Mouse (Mus musculus): ENCODE measurements around the gene Catsperg1. TPM values are rescaled to one million over a fixed set of nuclear protein-coding genes. Genes with fewer than 3 reads are reported as not detected.
"Not testable (repeated sequence)": the region's sequence is repeated elsewhere in the genome, so short reads cannot be mapped to it uniquely, and the experiment has no call there.

Gene Catsperg1
- polyA plus RNA-seq, 1 experiment from 2014 or later, result 0.09 TPM

- H3K4me3 ChIP-seq (replicated peaks), result no peak overlapping the region
- H3K9me3 ChIP-seq (replicated peaks), result no peaks in the 10 kb centered on the region
- DNase-seq (no peak), ATAC-seq (ENCODE audit: low read depth) (no peak)
- WGBS (ENCODE audit: insufficient replicate concordance), result 77% methylated on average over 21 of the region's 21 CpGs
- H3K27ac ChIP-seq, result no peak overlapping the region
- peaks cover 10% of the 10 kb centered on the region for H3K36me3 ChIP-seq
- H3K27me3 ChIP-seq, result no peaks in the 10 kb centered on the region
- H3K4me1 ChIP-seq (replicated peaks), result peaks cover 33% of the 10 kb centered on the region
- H3K9ac ChIP-seq, result no peak overlapping the region
- peak overlapping the region; percentile 65; the same call in 1 of the 2 replicates for H3K4me2 ChIP-seq
Observed at GRCm38 (mm10) chr7:29246619-29247313, 32.9 kb upstream of the Catsperg1 start.

- no peak overlapping the region for H3K4me2 ChIP-seq
- no peak overlapping the region for H3K4me3 ChIP-seq (replicated peaks)
- peaks cover 10% of the 10 kb centered on the region for H3K36me3 ChIP-seq
- ATAC-seq (ENCODE audit: low read depth) (no peak), DNase-seq (no peak)
- no peak overlapping the region for H3K27ac ChIP-seq
- H3K4me1 ChIP-seq (replicated peaks), result peaks cover 27% of the 10 kb centered on the region
- H3K9me3 ChIP-seq (replicated peaks), result no peaks in the 10 kb centered on the region
- no peaks in the 10 kb centered on the region for H3K27me3 ChIP-seq
- no peak overlapping the region for H3K9ac ChIP-seq
- WGBS (ENCODE audit: insufficient replicate concordance), result 82% methylated on average over 5 of the region's 5 CpGs
Observed at GRCm38 (mm10) chr7:29246015-29246414, 32.2 kb upstream of the Catsperg1 start.

- Histone ChIP-seq H3K36me3 (peaks cover 10% of the 10 kb centered on the region), H3K9me3 (replicated peaks) (no peaks in the 10 kb centered on the region), H3K4me1 (replicated peaks) (peaks cover 32% of the 10 kb centered on the region), H3K27me3 (no peaks in the 10 kb centered on the region), H3K27ac (no peak overlapping the region), H3K4me2 (no peak overlapping the region), H3K9ac (no peak overlapping the region), H3K4me3 (replicated peaks) (no peak overlapping the region)
- 63% methylated on average over 7 of the region's 7 CpGs for WGBS (ENCODE audit: insufficient replicate concordance)
- DNase-seq (no peak), ATAC-seq (ENCODE audit: low read depth) (no peak)
Observed at GRCm38 (mm10) chr7:29244732-29245416, 31.0 kb upstream of the Catsperg1 start.

- peak within 1 kb of the TSS; percentile 93 for H3K4me2 ChIP-seq
- H3K27me3 ChIP-seq, result no peaks in the 10 kb centered on the region; the same call in 1 of the 2 replicates
- H3K36me3 ChIP-seq, result no peaks in the 10 kb centered on the region
- peak within 1 kb of the TSS; percentile 77 for H3K9ac ChIP-seq
- H3K4me1 ChIP-seq (replicated peaks), result peaks cover 30% of the 10 kb centered on the region
- ATAC-seq (ENCODE audit: low read depth) (peak; percentile 95), DNase-seq (peak; percentile 99)
- peak within 1 kb of the TSS; percentile 68 for H3K4me3 ChIP-seq (replicated peaks)
- H3K9me3 ChIP-seq (replicated peaks), result no peaks in the 10 kb centered on the region
- under 1% methylated on average over 60 of the region's 60 CpGs for WGBS (ENCODE audit: insufficient replicate concordance)
- peak within 1 kb of the TSS; percentile 85 for H3K27ac ChIP-seq
Observed at GRCm38 (mm10) chr7:29238019-29238967, 24.5 kb upstream of the Catsperg1 start, which contains the start of gene Yif1b. Gene Yif1b (plus strand): TSS chr7:29238329.

- Histone ChIP-seq H3K4me3 (replicated peaks) (peak overlapping the region; percentile 50), H3K9ac (peak overlapping the region; percentile 65), H3K4me1 (replicated peaks) (peaks cover 27% of the 10 kb centered on the region), H3K27ac (peak overlapping the region; percentile 85), H3K4me2 (peak overlapping the region; percentile 93)
- not testable (repeated sequence) for H3K9me3 ChIP-seq (replicated peaks); ATAC-seq (ENCODE audit: low read depth); DNase-seq; H3K27me3 ChIP-seq; H3K36me3 ChIP-seq
- 28% methylated on average over 6 of the region's 6 CpGs for WGBS (ENCODE audit: insufficient replicate concordance)
Observed at GRCm38 (mm10) chr7:29237596-29237995, 23.8 kb upstream of the Catsperg1 start.

GRCm38 (mm10) chr7:29236593-29236992 is 22.8 kb upstream of the Catsperg1 start:
- Histone ChIP-seq H3K4me3 (replicated peaks) (no peak overlapping the region), H3K9ac (no peak overlapping the region), H3K27me3 (peaks cover 16% of the 10 kb centered on the region), H3K36me3 (no peaks in the 10 kb centered on the region), H3K4me2 (no peak overlapping the region), H3K9me3 (replicated peaks) (no peaks in the 10 kb centered on the region), H3K4me1 (replicated peaks) (peaks cover 32% of the 10 kb centered on the region), H3K27ac (no peak overlapping the region)
- 55% methylated on average over 4 of the region's 4 CpGs for WGBS (ENCODE audit: insufficient replicate concordance)
- ATAC-seq (ENCODE audit: low read depth) (no peak), DNase-seq (no peak)

GRCm38 (mm10) chr7:29234661-29235060 is 20.8 kb upstream of the Catsperg1 start:
- no peak overlapping the region for H3K9ac ChIP-seq
- DNase-seq (no peak), ATAC-seq (ENCODE audit: low read depth) (no peak)
- WGBS (ENCODE audit: insufficient replicate concordance), result 70% methylated on average over 5 of the region's 5 CpGs
- no peaks in the 10 kb centered on the region for H3K36me3 ChIP-seq
- H3K4me1 ChIP-seq (replicated peaks), result peaks cover 25% of the 10 kb centered on the region
- no peak overlapping the region for H3K4me2 ChIP-seq
- H3K4me3 ChIP-seq (replicated peaks), result no peak overlapping the region
- H3K27ac ChIP-seq, result no peak overlapping the region
- peaks cover 33% of the 10 kb centered on the region for H3K27me3 ChIP-seq
- H3K9me3 ChIP-seq (replicated peaks), result no peaks in the 10 kb centered on the region

GRCm38 (mm10) chr7:29233745-29234144 is 19.9 kb upstream of the Catsperg1 start:
- Histone ChIP-seq H3K36me3 (no peaks in the 10 kb centered on the region), H3K4me3 (replicated peaks) (no peak overlapping the region), H3K9me3 (replicated peaks) (no peaks in the 10 kb centered on the region), H3K27me3 (peaks cover 41% of the 10 kb centered on the region), H3K27ac (0 out of 2 replicates have a peak overlapping the region, but pooled peaks have one; percentile 2), H3K4me1 (replicated peaks) (peaks cover 19% of the 10 kb centered on the region), H3K4me2 (no peak overlapping the region), H3K9ac (no peak overlapping the region)
- 29% methylated on average over 6 of the region's 6 CpGs for WGBS (ENCODE audit: insufficient replicate concordance)
- ATAC-seq (ENCODE audit: low read depth) (no peak), DNase-seq (no peak)

- Histone ChIP-seq H3K9ac (peak within 1 kb of the TSS; percentile 68), H3K27ac (peak within 1 kb of the TSS; percentile 54), H3K4me1 (replicated peaks) (peaks cover 14% of the 10 kb centered on the region), H3K36me3 (no peaks in the 10 kb centered on the region), H3K9me3 (replicated peaks) (no peaks in the 10 kb centered on the region), H3K4me2 (peak within 1 kb of the TSS; percentile 71), H3K4me3 (replicated peaks) (peak within 1 kb of the TSS; percentile 60), H3K27me3 (peaks cover 41% of the 10 kb centered on the region)
- no peak for ATAC-seq (ENCODE audit: low read depth)
- no peak for DNase-seq
- under 1% methylated on average over 62 of the region's 62 CpGs for WGBS (ENCODE audit: insufficient replicate concordance)
Observed at GRCm38 (mm10) chr7:29232247-29233013, 18.6 kb upstream of the Catsperg1 start, which contains the start of gene Kcnk6. Gene Kcnk6 (minus strand): TSS chr7:29232515.

GRCm38 (mm10) chr7:29231517-29231916 is 17.7 kb upstream of the Catsperg1 start:
- Histone ChIP-seq H3K4me2 (peak overlapping the region; percentile 71), H3K9me3 (replicated peaks) (no peaks in the 10 kb centered on the region), H3K27me3 (peaks cover 41% of the 10 kb centered on the region), H3K9ac (no peak overlapping the region), H3K36me3 (no peaks in the 10 kb centered on the region), H3K27ac (no peak overlapping the region), H3K4me1 (replicated peaks) (peaks cover 14% of the 10 kb centered on the region), H3K4me3 (replicated peaks) (peak overlapping the region; percentile 60)
- no peak for DNase-seq
- WGBS (ENCODE audit: insufficient replicate concordance), result 40% methylated on average over 3 of the region's 3 CpGs
- ATAC-seq (ENCODE audit: low read depth), result no peak
